ENCODE assay signal across 19 mouse cellular contexts in the genomic region with DNA sequence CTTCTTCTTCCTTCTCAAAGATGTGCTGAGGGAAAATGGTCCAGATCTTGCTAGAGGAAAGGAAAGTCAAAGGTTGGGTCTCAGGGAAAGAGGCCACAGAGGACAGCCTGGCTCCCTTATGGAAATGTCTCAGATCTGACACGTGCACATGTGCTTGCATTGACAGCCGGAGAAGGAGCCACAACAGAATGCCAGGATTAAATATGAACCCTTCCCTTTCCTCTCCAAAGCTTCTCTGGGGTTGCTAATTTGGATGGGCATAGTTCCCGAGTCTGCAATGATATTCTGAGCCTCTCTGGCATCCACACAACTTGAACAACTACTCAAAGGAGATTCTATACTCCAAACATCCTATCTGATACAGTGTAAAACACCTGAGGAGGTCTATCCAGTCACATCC. TPM values are rescaled to one million over a fixed set of nuclear protein-coding genes. Genes with fewer than 3 reads are reported as not detected.
"Had no signal": no experiment of that assay in that cellular context is flagged by ENCODE, and none has a peak within 500 bp of the region (broad histone marks: within the 10 kb centered on the region; RNA-seq: fewer than 3 reads in every experiment).

No protein-coding gene starts in this region.

- H3K27me3 ChIP-seq: kidney, embryonic 15.5 days; liver, embryonic 13.5 days; midbrain, embryonic 12.5 days; midbrain, embryonic 15.5 days; neural tube, embryonic 12.5 days; neural tube, embryonic 15.5 days had no signal

- H3K27ac ChIP-seq: kidney, embryonic 15.5 days; left cerebral cortex, adult 2 months; liver, embryonic 13.5 days; macrophage; midbrain, embryonic 12.5 days; midbrain, embryonic 15.5 days; neural tube, embryonic 12.5 days; neural tube, embryonic 15.5 days had no signal

- H3K9ac ChIP-seq: kidney, embryonic 15.5 days; liver, embryonic 13.5 days; midbrain, embryonic 12.5 days; midbrain, embryonic 15.5 days; neural tube, embryonic 12.5 days; neural tube, embryonic 15.5 days had no signal

- ATAC-seq: midbrain, embryonic 15.5 days had no signal

- H3K9me3 ChIP-seq: kidney, embryonic 15.5 days; liver, embryonic 13.5 days; midbrain, embryonic 12.5 days; midbrain, embryonic 15.5 days; neural tube, embryonic 12.5 days; neural tube, embryonic 15.5 days had no signal

- H3K4me2 ChIP-seq: kidney, embryonic 15.5 days; liver, embryonic 13.5 days; midbrain, embryonic 12.5 days; midbrain, embryonic 15.5 days; neural tube, embryonic 12.5 days; neural tube, embryonic 15.5 days had no signal

- H3K4me3 ChIP-seq: kidney, embryonic 15.5 days; left cerebral cortex, adult 2 months; liver, embryonic 13.5 days; midbrain, embryonic 12.5 days; midbrain, embryonic 15.5 days; neural tube, embryonic 12.5 days; neural tube, embryonic 15.5 days had no signal

- H3K4me1 ChIP-seq: liver, embryonic 13.5 days; midbrain, embryonic 15.5 days had no signal

- H3K36me3 ChIP-seq: kidney, embryonic 15.5 days; liver, embryonic 13.5 days; midbrain, embryonic 12.5 days; midbrain, embryonic 15.5 days; neural tube, embryonic 12.5 days; neural tube, embryonic 15.5 days had no signal

- DNase-seq: kidney, postnatal 10 days; kidney, postnatal 36 days; layer of hippocampus, postnatal 36 days; liver, embryonic 13.5 days; lung, adult 2 months; right cerebral cortex, adult 18-20 months; right cerebral cortex, postnatal 14 days; right cerebral cortex, postnatal 4 days; spleen, adult 18-20 months; thymus, adult 18-20 months; thymus, postnatal 36 days had no signal

RNA-seq across cellular contexts. Expression of gene Bmpr1b, which starts 48.4 kb away (rescaled TPM):
- polyA plus RNA-seq: liver, adult 2 months; macrophage had no signal
